Mouse (Mus musculus) megakaryocyte, embryonic 14.5 days (primary cell): ENCODE measurements at regions not wholly inside any gene's neighbourhood (a gene's known extent, or its start where the extent isn't known, plus 50 kb on each side); places are given as distances from the start of the nearest gene placed in this dataset.

ENCODE experiments used
- FLI1 ChIP-seq: IDR thresholded peaks from 2 replicates; pipeline ENCODE4 v1.6.1; 2012; ENCODE audit warnings: low read length, inconsistent platforms, mixed read lengths
- GATA1 ChIP-seq: IDR thresholded peaks from 3 replicates; pipeline ENCODE4 v1.6.1; 2012; ENCODE audit warnings: mixed read lengths, low read length, inconsistent platforms, borderline replicate concordance

- no peak for TF ChIP-seq GATA1
- TF ChIP-seq FLI1: no peak
Observed at GRCm38 (mm10) chr2:27595251-27595650, 80.3 kb downstream of the Wdr5 start.
